Mouse (Mus musculus) urinary bladder, postnatal 25 days (tissue): ENCODE measurements around the gene Cry1.

Source experiments
- DNase-seq: peaks from one replicate; pipeline ENCODE4 v3.0.0; 2022; ENCODE audit warnings: low spot score

The Cry1 gene

DNA sequence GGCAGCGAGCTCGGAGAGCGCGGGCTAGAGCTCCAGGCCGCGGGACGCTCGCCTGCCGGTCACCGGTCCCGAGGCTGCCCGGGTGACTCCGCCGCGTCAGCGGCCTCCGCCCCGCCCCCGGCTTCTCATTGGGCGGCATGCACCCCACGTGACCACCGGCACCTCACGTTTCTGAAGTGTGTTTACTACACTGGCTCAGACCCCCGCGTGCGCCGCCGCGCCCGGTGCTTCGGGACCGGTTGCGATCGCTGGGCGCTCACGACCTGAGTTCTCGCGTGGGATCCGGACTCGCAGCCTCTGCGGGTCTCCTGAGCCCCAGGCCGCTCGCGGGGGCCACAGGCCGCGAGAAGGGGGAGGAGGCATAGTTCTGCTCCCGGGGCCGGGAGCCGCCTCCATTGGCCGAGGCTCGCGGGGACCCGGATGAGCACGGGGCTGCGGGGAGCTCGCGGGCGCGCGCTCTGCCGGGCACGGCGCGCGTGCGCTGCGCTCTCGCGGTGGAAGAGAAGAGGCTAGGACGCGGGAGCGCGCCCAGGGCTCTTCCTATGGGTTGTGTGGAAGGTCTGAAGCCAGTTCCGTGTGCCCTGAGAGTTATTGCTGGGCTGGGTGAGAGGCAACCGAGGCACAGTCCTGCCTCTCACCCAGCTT lies at the start of gene Cry1:
Cry1 (minus strand) TSS at position 101 of the 645 bp plus-strand sequence.
- DNase-seq, result peak; percentile 97

DNA sequence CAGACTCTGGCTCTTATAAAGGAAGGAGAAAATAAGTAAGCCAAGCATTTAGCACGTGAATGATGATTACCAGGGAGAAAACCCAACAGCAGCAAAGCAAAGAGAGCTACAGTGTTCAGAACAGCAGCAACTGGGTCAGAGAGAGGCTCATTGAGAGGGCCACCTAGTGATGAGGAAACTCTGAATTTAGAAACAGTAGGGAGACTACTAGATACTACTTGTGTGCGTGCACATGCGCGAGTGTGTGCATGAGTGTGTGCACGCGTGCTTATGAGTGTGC lies 36.8 kb upstream of the Cry1 start:
- DNase-seq, result no peak

DNA sequence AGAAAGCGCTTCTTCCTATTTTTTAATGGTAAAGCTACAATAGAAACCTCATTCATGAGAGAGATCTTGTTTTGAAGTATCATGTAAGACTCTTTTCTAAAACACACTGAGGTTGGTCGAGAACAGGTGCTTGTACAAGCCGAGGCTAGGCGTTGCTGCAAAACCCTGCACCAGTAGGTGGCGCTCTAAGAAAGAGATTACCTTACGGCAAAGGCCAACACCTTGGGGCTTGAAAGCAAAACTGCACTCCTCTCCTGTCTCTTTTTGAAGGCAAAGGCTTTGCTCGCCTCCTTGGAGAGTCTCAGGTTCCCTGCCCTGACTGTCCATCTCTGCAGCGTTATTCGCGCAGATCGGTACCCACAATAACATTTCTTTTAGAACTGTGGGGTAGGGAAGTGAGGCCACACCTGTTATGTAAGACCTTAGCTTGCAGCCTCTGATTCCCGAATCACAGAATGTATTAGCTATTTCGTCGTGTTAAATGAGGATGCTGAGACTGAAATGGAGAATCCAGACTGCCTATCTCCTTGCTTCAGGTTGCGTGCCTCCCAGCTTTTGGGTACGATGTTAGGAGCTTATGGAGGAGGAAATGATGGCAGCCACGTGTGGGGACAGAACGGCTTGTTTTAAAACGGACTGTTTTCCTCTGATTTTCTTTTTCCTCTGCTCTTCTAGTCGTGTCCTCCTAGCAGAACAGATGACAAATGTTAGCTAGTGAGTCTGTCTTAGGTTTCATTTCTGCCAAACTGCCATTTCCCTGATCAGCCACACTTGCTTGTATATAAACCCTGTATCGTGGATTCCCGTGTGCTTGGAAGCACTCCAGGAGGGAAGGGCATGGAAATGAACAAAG lies 36.3 kb upstream of the Cry1 start:
- DNase-seq, result peak; percentile 93

DNA sequence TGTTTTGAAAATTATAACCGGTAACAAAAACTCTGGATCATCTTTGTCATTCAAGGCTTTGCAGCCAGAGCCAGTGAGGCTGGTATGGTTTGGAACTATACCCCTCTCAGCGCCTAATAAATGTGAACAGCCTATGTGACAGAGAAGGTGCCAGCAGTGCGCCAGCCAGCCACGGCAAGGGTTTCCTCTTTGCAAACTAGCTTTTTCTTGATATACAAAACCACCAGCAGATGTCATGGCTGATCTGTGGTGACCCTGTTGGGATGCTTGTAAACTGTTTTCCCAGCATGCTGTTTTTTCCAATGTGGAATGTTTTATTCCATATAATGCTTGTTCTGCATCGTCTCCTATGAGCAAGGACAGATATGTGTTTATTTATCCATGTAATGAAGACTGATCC lies 30.0 kb upstream of the Cry1 start:
- no peak for DNase-seq

DNA sequence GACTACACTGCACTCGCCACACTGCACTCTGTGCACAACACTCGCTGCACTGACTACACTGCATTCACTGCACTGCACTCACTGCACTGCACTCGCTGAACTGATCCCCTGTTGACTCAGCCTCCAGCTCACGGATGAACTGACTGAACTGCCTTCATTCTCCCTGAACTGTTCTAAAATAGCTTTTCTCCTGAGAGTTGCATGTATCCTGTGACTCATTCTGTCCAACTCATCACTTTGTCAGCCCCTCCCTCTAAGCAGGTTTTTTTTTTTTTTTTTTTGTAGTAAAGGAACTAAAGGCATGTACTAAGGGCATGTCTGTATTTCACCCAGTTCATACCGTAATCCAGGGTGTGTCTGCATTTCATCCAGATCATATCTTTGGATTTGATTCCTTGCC lies 26.8 kb upstream of the Cry1 start:
- DNase-seq, result no peak

DNA sequence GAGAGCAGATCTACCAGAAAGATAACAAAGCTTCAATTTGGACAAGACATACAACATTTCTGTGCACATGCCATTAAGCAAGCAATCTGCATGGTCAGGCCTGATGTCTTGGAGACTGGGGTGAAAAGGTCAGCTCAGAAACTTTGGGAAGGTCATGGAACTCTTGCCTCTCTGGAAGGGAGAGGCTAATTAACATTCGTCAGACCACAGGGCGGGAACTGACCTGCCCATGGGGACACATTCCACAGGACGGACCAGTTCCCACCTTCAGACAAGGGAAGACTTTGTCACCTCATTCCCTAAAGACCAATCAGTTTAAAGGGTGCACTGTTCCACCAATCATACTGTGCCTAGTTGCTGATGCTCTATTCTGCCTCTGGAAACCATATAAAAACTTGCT lies 25.3 kb upstream of the Cry1 start:
- DNase-seq, result no peak

DNA sequence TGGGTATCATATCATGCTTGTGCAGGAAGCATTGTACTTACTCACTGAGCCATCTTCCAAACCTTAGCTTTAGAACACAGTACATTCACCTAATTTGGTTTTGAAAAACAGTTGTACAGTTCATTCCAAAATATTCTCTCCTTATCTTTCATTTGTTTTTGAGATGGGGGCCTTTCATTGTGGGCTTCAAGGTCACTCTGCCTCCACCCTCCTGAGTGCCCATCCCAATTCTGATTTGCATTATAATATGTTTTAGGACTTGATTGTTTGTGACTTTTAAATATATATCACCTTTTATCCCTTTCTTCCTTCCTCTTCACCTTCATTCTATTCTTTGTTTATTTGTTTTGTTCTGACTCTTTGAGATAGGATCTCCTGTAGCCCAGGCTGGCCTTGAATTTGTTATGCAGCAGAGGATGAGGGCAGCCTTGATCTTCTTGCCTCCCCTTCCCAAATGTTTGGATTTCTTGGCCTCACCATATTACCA lies 24.3 kb upstream of the Cry1 start:
- DNase-seq, result no peak

DNA sequence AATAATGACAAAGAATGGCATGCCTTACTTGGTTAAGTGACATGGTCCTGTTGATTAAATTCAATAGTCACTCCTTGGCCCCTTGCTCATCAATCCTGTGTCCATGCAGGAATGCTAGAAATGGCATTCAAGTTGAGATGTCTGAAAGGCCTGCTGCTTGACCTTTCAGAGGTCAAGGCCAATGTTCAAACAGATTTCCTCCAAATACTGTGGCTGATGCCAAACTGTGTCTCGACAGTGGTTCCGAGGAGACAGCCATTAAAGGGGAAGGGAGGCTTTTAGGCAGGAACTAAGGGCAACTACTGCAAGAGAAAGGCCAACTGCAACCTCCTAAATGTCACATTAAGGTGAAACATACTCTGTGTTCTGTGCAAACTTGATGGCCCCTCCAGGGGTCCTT lies 20.5 kb upstream of the Cry1 start:
- no peak for DNase-seq

DNA sequence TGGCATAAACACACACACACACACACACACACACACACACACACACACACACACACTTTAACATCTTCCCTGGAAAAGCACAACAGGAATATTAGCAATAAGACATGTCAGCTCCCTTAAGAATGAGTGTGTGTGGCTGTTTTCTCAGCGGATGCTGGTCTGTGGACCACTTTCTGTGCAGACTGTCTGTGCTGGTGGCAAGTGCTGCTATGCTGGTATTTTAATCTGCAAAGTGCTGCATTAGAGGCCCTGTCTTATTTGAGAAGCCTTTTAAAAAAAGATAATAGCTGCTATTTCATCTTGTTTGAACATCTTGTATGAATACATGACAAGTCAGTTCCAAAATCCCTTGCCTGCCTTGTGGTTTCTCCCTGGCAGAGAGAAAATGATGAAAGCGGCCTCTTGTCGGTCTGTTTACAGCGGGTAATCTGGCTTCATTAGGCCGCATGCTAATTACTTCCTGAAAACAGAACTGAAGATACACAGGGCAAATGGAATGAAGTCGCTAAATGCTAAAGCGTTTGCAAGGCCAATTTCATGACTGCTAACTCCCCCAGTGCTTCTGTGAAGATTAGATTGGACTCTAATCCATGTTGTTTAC lies 19.5 kb upstream of the Cry1 start:
- DNase-seq, result no peak

DNA sequence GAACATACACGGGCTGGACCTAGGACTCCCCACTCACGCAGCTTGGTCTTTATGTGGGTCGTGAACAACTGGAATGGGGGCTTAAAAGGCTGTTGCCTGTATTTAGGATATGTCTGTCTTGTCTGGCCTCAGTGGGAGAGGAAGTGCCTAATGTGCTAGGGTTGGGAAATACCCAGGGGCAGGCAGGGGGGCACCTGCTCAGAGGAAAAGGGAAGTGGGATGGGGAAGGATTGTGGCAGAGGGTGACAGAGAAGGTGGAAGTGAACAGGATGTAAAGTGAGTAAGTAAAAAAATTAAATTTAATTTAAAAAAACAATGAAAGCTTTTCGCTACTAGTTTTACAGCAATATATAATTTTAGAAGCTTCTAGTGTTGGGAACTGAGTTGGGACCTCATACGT lies 9.7 kb upstream of the Cry1 start:
- no peak for DNase-seq

DNA sequence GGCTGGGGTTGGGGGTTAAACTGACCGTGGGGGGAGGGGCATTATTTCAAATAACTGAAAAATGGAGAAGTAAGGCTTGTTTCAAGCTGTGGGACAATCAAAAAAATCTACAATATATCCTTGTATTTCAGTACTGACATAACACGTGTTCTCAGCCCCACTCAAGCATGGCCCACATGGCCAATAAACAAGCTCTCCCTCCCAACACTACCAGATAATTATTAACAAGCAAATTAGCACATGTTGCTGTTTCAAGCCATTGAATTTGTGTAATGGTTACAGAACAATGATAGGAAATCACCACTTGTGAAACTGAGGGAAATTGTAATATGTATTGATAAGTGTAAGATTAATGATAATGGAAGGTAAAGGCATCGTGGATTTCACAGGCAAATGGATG lies 8.5 kb upstream of the Cry1 start:
- DNase-seq, result no peak

DNA sequence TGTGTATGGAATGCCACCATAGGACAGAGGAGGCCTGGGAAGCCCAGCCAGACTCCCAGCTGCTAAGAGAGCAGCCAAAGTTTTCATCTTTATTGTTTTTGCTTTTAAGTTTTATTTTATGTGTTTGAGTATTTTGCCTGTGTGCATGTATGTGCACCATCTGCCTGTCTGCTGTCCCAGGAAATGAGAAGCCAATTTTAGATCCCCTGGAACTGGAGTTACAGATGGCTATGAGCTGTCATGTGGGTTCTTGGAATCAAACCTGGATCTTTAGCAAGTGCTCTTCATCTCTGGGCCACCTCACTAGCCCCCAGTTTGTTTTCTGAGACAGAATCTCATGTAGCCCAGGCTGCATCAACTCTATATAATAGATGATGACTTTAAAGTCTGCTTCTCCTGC lies 5.8 kb upstream of the Cry1 start:
- DNase-seq, result no peak

DNA sequence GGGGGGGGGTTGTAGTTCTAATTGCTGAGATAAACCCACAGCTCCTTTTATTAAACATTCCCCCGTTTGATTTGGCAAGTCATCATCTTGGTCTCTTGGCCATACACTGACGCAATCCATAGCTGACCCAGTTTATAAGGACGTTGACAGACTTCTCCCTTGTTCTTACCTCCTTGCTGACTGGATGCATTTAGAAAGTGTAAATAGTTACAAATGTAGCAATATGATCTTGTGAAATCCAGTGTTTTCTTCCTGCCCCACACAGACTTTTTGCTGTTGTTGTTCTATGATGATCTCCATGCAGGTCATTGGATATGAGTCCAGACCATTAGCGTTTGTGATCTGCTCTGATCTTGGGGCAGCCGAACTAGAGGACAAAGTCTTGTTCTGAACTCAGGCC lies 5.1 kb upstream of the Cry1 start:
- no peak for DNase-seq

DNA sequence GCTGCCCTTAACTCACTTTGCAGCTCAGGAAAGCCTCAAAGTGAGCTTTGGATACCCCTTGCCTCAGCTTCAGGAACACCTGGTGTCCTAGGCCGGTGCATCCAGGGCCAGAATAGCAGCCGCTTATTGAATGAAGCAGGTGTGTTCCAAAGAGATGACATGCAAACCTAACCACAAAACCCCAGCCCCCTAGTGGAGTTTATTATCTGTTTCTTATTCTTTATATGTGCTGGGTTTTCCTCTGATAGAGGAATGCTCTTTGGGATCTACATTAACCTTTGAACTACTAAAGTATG lies 1.6 kb upstream of the Cry1 start:
- DNase-seq, result no peak

DNA sequence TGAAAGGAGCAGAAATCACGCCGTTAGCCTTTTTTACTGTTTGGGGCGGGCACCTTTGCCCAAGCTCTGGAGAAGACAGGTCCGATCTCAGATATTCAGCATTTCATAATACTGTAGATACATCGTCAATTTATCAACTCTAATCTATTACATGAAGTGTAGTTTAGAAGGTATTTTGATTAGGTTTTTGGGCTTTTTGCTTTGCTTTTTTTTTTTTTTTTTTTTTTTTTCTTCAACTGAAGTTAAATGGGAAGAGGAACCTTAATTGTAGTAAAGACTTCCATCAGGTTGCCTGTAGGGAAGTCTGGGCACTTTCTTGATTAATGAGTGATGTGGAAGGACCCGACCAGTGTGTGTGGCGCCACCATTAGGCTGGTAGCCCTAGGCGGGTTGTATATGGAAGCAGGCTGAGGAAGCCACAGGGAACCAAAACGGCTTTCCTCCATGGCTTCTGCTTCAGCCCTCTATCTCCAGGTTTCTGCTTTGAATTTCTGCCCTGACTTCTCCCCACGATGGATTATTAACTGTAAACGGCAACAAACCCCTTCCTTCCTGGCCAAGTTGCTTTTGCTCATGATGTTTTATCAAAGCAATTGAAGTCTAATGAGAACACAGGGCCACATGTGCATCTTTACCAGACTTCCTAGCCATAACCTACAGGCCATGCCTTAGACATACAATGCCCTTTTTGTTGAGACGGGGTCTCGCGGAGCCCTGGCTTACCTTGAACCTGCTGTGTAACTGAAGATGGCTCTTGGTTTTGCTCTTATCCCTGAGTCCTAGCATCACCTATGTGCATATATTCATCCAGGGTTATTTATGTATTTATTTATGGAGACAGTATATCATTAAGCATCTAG lies 1.0 kb upstream of the Cry1 start:
- peak; percentile 9 for DNase-seq

DNA sequence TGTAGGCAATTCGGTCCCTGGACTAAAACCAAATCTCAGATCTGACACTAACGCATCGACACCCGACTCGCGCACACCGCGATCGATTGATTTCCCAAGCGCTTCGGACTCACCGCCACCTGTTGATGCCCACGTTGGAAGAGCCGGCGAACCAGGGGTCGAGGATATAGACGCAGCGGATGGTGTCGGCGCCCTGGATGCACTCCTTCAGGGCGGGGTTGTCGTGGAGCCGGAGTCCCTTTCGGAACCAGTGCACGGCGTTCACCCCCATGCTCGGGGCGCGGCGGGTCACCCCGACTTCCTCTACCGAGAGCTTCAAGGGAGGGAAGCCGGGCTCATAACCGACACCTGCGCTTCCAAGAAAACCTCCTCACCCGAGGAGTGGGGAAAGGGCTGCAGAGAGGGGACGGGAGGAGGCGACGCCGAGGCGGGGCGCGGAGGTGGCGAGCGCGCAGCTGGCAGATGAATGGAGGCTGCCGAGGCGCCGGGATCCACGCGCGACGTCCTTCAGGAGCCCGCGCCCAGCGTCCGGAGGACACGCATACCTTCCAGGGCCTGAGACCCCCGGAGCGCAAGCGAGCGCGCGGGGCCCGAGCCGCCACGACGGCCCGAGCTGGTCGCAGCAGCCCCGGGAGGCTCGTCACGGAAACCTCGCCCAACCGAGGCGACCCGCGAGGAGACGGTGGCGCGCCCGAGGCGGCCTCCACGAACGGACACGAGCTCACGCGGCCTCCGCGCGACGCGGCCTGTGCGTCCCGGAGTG lies 482 bp downstream of the Cry1 start:
- DNase-seq, result peak; percentile 44

DNA sequence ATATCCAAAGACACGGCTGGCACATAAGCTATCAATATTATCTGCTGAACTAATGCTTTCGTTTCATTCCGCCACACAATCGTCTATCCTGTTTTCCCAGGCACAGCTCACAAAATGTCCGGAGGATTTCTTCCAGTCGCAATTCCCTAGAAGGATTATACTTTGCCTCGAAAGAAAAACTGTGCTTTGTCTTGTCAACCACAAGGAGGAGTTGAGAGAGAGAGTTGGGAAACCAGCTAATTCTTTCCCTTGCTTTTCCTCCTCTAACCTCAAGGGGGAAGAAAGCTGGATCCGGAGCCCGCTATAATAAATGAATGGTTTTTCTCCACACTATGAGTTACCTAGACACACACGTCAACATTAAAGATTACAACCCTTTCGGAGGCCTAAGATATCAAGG lies 1.2 kb downstream of the Cry1 start:
- peak; percentile 13 for DNase-seq

DNA sequence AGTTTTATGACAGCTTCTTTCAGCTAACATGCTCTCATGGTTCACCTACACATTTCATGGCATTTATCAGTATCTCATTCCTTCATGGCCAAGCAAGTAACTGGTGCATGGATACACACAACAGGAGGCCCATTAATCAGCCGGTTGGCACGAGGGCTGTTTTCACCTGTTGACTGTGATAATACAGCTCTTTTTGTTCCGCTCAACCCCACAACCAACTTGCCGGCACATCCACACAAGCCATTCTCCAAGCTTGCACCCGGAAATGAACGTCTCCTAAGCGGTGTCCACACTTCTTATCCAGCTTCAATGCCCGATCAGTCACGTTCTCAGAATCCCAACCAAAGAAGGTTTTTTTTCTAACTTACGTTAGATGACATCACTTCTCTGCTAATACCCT lies 2.1 kb downstream of the Cry1 start:
- no peak for DNase-seq

DNA sequence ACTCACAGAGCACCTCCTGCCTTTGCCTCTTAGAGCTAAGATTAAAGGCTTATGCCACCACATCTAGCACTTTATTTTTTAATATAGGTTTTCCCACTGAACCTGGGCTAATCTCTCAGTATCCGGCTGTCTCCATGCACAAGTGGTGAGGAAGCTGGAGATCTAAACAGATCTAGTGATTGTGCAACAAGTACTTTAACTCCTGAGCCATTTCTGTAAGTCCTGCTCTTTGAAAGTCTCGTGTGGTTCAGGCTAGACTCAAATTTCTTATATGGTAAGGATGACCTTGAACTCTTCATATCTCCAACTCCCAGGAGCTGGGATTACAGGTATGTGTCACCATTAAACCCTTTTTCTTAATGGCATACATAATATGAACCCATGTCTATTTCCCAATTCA lies 8.2 kb downstream of the Cry1 start:
- DNase-seq, result no peak

DNA sequence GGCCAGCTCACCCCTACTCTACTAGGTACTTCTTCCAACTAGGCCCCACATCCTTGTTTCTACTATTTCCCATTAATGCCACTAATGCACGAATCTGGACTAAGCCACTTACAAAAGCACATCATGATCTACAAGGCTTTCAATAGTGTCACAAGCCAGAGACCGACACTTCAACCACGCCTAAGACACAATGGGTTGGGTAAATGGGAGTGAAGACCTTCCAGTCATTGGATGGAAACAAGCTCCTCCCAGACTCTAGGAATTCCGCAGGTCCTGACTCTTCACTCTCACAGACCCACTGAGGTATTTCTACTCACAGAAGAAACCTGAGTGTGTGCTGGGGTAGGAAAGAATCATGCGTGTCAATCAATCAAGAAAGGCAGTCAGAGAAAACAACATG lies 19.6 kb downstream of the Cry1 start:
- DNase-seq, result no peak

DNA sequence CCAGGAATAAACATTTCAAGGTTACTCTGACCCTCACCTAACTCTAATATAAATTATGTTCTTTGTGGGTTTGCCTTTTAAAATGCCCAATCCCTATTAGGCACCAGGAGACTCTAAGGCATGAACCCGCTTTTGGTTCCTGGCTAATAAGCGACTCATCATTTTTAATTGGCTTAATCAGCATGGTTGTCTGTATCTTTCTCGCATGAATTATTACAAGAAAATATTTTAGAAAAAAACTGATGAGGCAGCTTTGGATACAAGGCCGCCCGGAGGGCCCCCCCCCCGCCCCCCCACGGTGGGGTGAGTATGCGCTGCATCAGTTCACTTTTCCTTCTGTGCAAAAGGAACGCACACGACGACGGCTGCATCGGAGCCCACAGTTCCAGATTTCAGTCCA lies 20.1 kb downstream of the Cry1 start:
- no peak for DNase-seq

DNA sequence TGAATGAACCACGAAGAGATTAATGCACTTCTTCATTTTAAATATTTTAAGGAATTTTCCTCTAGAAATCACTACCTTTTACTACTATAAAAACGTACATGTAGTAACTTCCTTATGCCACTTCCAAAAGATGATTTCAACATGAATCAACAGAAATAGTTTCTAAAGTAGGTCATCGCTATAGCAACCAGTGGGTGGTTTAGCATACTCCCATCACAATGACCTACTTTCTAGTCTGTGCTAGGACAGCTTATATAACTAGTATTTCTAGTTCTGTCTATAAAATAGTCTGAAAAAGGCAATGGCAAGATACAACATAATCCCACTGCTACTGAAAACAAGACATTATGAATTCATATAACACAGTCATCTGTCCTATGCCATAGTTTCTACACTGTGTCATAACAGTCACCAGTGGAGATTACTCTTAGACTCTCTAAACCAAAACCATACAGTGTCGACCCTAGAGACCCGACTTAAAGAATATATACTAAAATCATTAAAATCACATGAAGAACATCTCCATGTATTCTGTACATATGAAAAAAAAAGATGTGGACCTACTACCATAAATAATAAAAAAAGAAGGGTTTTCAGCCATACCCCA lies 23.0 kb downstream of the Cry1 start:
- DNase-seq, result no peak
